Mouse (Mus musculus): ENCODE results near the gene Rbm12. TPM values are rescaled to one million over a fixed set of nuclear protein-coding genes. Genes with fewer than 3 reads are reported as not detected.

The Rbm12 gene
- total RNA-seq, 2 experiments from 2014 or later, result 27.7 to 36.0 TPM

GRCm38 (mm10) chr2:156078421-156079182 is 33.2 kb downstream of the Rbm12 start:
- Histone ChIP-seq H3K4me3 (no peak overlapping the region), H3K27ac (no peak overlapping the region)
- no peak for DNase-seq (ENCODE audit: extremely low spot score in 1 of 2, low spot score in 2 of 2)
- no peak for TF ChIP-seq CTCF (IDR thresholded peaks at IDR 0.05)
- intact Hi-C loops (cut with DNase I), result no loop called here

DNA sequence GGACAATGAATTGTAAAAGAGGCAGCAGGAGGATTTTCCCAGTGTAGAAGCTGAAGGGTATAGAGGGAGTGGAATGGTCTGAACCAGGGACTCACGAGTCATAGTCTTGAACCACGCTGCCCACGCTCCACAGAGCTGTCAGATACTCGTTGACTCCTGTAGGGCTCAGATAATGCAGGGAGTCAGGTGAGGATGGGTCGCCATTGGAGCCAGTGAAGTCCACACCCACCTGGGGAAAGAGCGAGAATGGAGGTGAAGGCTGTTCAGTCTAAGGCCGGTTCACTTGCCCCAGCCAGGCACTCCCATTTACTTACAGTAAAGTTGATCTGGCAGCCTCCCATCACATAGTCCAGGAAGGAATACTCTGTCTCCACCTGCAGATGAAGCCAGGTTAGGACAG is 34.3 kb downstream of the Rbm12 start:
- H3K27ac ChIP-seq, result no peak overlapping the region
- intact Hi-C loops (cut with DNase I), result no loop called here
- no peak for TF ChIP-seq CTCF (IDR thresholded peaks at IDR 0.05)
- no peak for DNase-seq (ENCODE audit: extremely low spot score in 1 of 2, low spot score in 2 of 2)
- H3K4me3 ChIP-seq, result no peak overlapping the region

DNA sequence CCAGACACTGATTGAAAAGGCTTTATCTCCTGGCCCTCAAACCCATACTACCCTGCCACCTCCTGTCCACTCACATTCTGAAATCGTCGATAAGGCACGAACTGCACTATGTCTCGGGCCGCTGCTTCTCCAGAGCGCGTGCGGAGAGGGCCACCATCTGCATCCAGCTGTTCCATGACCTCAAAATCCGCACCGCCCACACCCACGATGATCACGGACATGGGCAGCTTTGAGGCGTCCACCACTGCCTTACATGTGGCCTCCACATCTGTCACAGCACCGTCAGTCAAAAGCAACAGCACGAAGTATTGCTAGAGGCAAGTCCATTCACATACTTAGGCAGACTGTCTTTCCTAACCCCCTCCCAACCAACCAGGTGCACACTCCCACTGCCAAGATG is 38.1 kb downstream of the Rbm12 start:
- Histone ChIP-seq H3K27ac (no peak overlapping the region), H3K4me3 (no peak overlapping the region)
- TF ChIP-seq CTCF (IDR thresholded peaks at IDR 0.05), result no peak
- DNase-seq (ENCODE audit: extremely low spot score in 1 of 2, low spot score in 2 of 2), result no peak
- intact Hi-C loops (cut with DNase I), result no loop called here

- intact Hi-C loops (cut with DNase I), result no loop called here
- Histone ChIP-seq H3K27ac (no peak overlapping the region), H3K4me3 (no peak overlapping the region)
- no peak for TF ChIP-seq CTCF (IDR thresholded peaks at IDR 0.05)
- DNase-seq (ENCODE audit: extremely low spot score in 1 of 2, low spot score in 2 of 2), result no peak
These were observed 40.5 kb downstream of the Rbm12 start for GRCm38 (mm10) chr2:156071236-156071635.

- DNase-seq (ENCODE audit: extremely low spot score in 1 of 2, low spot score in 2 of 2), result no peak
- Histone ChIP-seq H3K27ac (no peak overlapping the region), H3K4me3 (no peak overlapping the region)
- intact Hi-C loops (cut with DNase I), result no loop called here
- no peak for TF ChIP-seq CTCF (IDR thresholded peaks at IDR 0.05)
These were observed 43.9 kb downstream of the Rbm12 start for GRCm38 (mm10) chr2:156067916-156068315.

DNA sequence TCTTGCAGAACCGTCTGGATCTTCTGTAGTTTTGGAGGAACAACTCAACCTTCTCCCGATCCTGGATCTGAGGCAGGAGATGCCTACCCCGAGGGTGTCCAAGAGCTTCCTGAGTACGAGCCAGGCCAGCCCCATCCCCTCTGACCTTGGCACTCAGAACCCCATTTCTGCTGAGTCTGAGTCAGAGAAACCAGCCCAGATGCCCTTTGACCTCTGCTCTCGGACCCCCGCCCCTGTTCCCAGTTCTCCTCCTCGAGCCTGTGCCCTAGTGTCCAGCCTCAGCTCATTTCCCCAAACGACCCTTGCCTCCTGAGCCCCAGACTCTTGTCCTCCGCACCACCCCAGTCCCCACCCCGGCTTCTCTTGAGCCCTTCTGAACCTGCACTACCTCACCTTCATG is 45.7 kb downstream of the Rbm12 start:
- intact Hi-C loops (cut with DNase I), result no loop called here
- H3K27ac ChIP-seq, result no peak overlapping the region
- no peak for DNase-seq (ENCODE audit: extremely low spot score in 1 of 2, low spot score in 2 of 2)
- TF ChIP-seq CTCF (IDR thresholded peaks at IDR 0.05), result no peak
- peak overlapping the region; percentile 73 for H3K4me3 ChIP-seq

- peak within 1 kb of the TSS; percentile 64; the same call in 1 of the 2 replicates for H3K27ac ChIP-seq
- peak; percentile 57 to 67 for DNase-seq (ENCODE audit: extremely low spot score in 1 of 2, low spot score in 2 of 2)
- intact Hi-C loops (cut with DNase I), result loop anchor here (2.0 kb wide), 1 partner anchor 45 kb away; the partner anchor contains the start of genes Cpne1 and Rbm12
- no peak for TF ChIP-seq CTCF (IDR thresholded peaks at IDR 0.05)
- H3K4me3 ChIP-seq, result peak within 1 kb of the TSS; percentile 73
These were observed 46.4 kb downstream of the Rbm12 start, which contains the start of gene Spag4 for GRCm38 (mm10) chr2:156065099-156066041. Spag4 (plus strand) TSS chr2:156065175.

DNA sequence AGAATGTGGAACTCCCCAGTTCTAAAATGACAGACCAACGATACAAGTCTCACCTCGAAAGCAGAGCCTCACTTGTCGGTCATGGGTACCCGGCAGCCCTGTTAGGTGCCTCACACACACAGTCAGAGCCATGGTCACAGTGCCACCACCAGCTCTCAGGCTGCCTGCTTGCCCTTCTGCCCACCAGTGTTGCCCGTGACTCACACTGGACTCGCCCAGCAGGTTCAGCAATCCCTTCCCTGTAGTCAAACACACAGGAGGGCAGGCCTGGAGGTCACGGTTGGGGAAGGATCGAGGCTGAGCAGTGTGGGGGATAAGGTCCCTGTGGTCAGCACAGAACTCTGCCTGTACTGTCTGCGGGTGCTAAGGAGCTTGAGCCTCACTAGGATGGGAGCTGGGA is 59.0 kb downstream of the Rbm12 start, which contains the start of gene Fer1l4:
TSS of gene Fer1l4 (minus strand) at position 132 of the 400 bp plus-strand sequence.
- TF ChIP-seq CTCF (IDR thresholded peaks at IDR 0.05), result no peak
- no peak for DNase-seq (ENCODE audit: extremely low spot score in 1 of 2, low spot score in 2 of 2)
- no peak within 1 kb of the TSS for H3K4me3 ChIP-seq
- intact Hi-C loops (cut with DNase I), result no loop called here
- no peak within 1 kb of the TSS for H3K27ac ChIP-seq

GRCm38 (mm10) chr2:156047929-156048328 is 63.8 kb downstream of the Rbm12 start:
- Histone ChIP-seq H3K27ac (no peak overlapping the region), H3K4me3 (no peak overlapping the region)
- no peak for TF ChIP-seq CTCF (IDR thresholded peaks at IDR 0.05)
- intact Hi-C loops (cut with DNase I), result no loop called here
- DNase-seq (ENCODE audit: extremely low spot score in 1 of 2, low spot score in 2 of 2), result no peak

DNA sequence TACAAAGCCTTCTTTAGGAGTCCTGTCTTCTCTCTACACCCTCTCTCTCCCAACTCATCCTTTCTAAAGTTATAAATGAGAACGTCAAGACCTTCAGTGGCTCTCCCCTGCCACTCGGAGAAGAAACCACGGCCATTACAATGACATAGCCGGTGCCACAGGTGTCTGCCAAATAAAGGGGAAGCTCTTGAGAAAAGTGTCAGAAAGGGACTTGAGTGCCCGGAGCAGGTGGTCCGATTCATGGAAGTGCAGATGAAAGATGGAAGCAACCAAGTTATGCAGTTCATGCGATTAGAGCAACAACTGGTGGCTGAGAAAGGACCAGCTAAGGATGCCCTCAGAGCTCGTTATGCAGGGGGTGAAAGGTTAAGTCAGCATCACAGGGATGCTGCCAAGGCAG is 68.9 kb downstream of the Rbm12 start:
- no peak for DNase-seq (ENCODE audit: extremely low spot score in 1 of 2, low spot score in 2 of 2)
- no peak overlapping the region for H3K4me3 ChIP-seq
- no peak for TF ChIP-seq CTCF (IDR thresholded peaks at IDR 0.05)
- H3K27ac ChIP-seq, result no peak overlapping the region
- intact Hi-C loops (cut with DNase I), result no loop called here

Other genes with a start within 250 kb of the Rbm12 start
- 10 to 100 TPM; 70.4 to 75.7 TPM for gene Uqcc1, start 181.7 kb downstream of the Rbm12 start, total RNA-seq (2021)
- gene Gm15557, start 171.2 kb downstream of the Rbm12 start, total RNA-seq (2021), result not detected
- gene Gdf5, start 166.6 kb downstream of the Rbm12 start, total RNA-seq (2021), result under 1 TPM in 1 of 2 experiments, not detected in 1; 0.25 TPM
- gene Cep250, start 155.5 kb downstream of the Rbm12 start, total RNA-seq (2021), result 10 to 100 TPM; 19.5 to 19.9 TPM
- 1 to 10 TPM; 1.4 to 2.0 TPM for gene 6430550D23Rik, start 104.0 kb downstream of the Rbm12 start, total RNA-seq (2021)
- 100 to 1,000 TPM; 187 to 188 TPM for gene Ergic3, start 103.9 kb downstream of the Rbm12 start, total RNA-seq (2021)
- gene Fer1l4, start 59.0 kb downstream of the Rbm12 start, total RNA-seq (2021), result not detected
- 1 to 10 TPM; 3.8 to 4.1 TPM for gene Spag4, start 46.8 kb downstream of the Rbm12 start, total RNA-seq (2021)
- gene Cpne1, start within 50 bp of the Rbm12 start, total RNA-seq (2021), result 10 to 100 TPM; 26.3 to 33.0 TPM
- 10 to 100 TPM; 17.5 to 17.7 TPM for gene Gm28036, start 15.1 kb upstream of the Rbm12 start, total RNA-seq (2021)
- 100 to 1,000 TPM; 142 to 153 TPM for gene Romo1, start 32.1 kb upstream of the Rbm12 start, total RNA-seq (2021)
- gene Nfs1, start 32.2 kb upstream of the Rbm12 start, total RNA-seq (2021), result 10 to 100 TPM; 36.3 to 42.0 TPM
- gene Rbm39, start 68.3 kb upstream of the Rbm12 start, total RNA-seq (2021), result 100 to 1,000 TPM; 286 to 301 TPM
- 10 to 100 TPM; 82.7 to 85.6 TPM for gene Phf20, start 84.5 kb upstream of the Rbm12 start, total RNA-seq (2021)
- 1 to 10 TPM; 6.9 to 7.3 TPM for gene Cnbd2, start 200.3 kb upstream of the Rbm12 start, total RNA-seq (2021)
- 10 to 100 TPM; 81.9 to 84.4 TPM for gene Scand1, start 200.7 kb upstream of the Rbm12 start, total RNA-seq (2021)